Mouse (Mus musculus) brain, embryonic 14.5 days (tissue): ENCODE results near the gene Map3k12. TPM values are rescaled to one million over a fixed set of nuclear protein-coding genes. Genes with fewer than 3 reads are reported as not detected.
A peak's percentile ranks its signal among the peaks of the same experiment; 100 is the strongest.

ENCODE experiments used
- DNase-seq: peaks from one replicate; pipeline ENCODE4 v3.0.0-alpha.2; 2011; ENCODE audit warnings: low read depth
- CTCF ChIP-seq: fragments of 200-500 bp; IDR thresholded peaks from 2 replicates; pipeline ENCODE4 v1.5.1; 2012; ENCODE audit warnings: inconsistent platforms, mild to moderate bottlenecking, moderate library complexity, borderline replicate concordance; ENCODE audit not compliant: insufficient read depth, insufficient read length; ENCODE audit errors: extremely low read depth
- POLR2A ChIP-seq: fragments of 200-500 bp; IDR thresholded peaks from 2 replicates; pipeline ENCODE4 v1.6.1; 2012; ENCODE audit warnings: mild to moderate bottlenecking, inconsistent platforms, borderline replicate concordance; ENCODE audit not compliant: poor library complexity, insufficient read depth, insufficient read length, severe bottlenecking; ENCODE audit errors: extremely low read depth
- polyA plus RNA-seq: library from polyadenylated mRNA; depleted of rRNA; stranded (reverse); fragments of >200 nt; gene quantifications from 2 replicates; pipeline ENCODE4 v1.2.3, GENCODE M21; 2012

Gene Map3k12
- polyA plus RNA-seq, 1 experiment, result 72.4 TPM

- TF ChIP-seq CTCF, result no peak
- peak; percentile 50 for TF ChIP-seq POLR2A
- peak; percentile 100 for DNase-seq
Measured at GRCm38 (mm10) chr15:102517976-102518858, 1.4 kb upstream of the Map3k12 start, which contains the start of gene Tarbp2. Tarbp2 (plus strand) TSS chr15:102518192.

DNA sequence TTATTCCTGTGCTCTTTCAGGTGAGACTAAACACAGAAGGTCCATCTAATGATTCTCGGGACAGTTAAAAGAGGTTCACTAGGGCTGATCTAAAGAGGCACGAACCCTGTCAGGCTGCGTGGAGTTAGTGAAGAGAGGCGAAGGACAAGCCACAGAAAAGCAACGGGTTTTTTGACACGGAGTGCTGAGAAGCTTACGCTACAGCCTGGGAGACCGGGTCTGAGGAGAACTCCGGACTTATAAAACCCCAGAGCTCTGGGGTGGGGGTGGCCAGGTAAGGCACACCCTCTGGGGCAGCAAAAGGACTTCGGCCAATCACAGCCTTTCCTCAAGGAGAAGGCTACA lies 739 bp upstream of the Map3k12 start:
- TF ChIP-seq CTCF (no peak), POLR2A (peak; percentile 20; the same call in 1 of the 2 replicates)

DNA sequence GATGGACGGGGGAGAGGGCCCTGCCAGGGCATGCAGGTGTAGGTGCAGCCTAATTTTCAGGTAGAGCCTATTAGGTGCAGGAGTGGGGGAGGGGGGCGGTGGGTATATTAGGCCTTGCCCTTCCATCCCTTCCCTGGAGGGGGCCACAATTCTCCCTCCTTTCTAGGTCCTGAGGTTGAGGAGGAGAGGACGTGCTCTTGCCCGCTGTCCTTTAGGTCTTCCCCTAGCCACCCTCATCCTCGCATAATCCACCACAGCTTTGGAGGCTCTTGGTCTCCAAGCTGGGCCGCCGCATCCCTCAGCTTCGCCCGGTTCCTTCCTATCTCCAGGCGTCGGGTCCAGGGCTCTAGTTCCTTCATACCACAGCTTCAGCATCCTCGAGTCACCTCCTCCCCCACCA lies 571 bp downstream of the Map3k12 start:
- TF ChIP-seq POLR2A (no peak), CTCF (no peak)
- no peak for DNase-seq

More for the DNA sequence above, 739 bp upstream of the Map3k12 start:
- no peak for DNase-seq

DNA sequence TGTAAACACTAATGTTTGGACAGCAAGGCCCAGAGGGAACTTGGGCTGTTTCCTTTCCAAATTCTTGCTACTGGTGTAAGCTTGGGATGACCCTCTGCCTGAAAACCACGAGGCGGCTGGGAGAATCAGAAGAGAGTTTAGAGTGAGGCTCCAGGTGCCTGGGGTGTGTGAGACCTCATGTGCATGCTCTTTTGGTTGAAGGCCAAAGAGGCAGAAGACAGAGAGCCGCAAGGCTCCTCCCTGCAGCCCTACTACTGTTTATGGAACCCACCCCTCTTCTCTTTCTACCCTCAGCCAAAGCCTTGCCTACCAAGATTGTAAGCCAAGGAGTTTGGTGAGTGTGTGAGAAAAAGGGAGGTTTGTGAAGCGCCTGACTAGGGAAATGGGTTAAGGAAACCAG lies 1.1 kb downstream of the Map3k12 start:
- TF ChIP-seq POLR2A (no peak), CTCF (no peak)
- DNase-seq, result no peak

- TF ChIP-seq CTCF, result no peak
- no peak for TF ChIP-seq POLR2A
- DNase-seq, result no peak
Measured at GRCm38 (mm10) chr15:102515261-102515660, 1.6 kb downstream of the Map3k12 start.

- TF ChIP-seq POLR2A (no peak), CTCF (no peak)
Measured at GRCm38 (mm10) chr15:102513004-102513403, 3.9 kb downstream of the Map3k12 start.

DNA sequence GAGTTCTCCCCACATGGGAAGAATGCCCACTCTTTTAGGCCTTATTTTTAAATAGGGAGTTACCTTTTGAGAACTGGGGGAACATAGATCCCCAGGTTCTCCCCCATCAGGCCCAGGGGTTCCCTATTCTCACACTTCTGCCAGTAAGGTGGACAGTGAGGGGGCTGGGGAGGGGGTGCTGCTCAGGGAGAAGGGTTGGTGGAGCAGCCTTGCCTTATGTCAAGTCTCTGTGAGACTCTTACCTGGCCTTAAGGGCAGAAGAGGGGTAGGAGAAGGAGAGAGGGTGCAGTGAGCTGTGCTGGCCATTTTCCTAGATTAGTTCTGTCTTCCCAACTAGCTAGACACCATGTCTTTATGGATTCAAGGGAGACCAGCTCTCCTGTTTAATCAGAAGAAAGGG lies 4.4 kb downstream of the Map3k12 start:
- no peak for TF ChIP-seq POLR2A
- TF ChIP-seq CTCF, result no peak
- no peak for DNase-seq

More at GRCm38 (mm10) chr15:102513004-102513403, 3.9 kb downstream of the Map3k12 start:
- no peak for DNase-seq

DNA sequence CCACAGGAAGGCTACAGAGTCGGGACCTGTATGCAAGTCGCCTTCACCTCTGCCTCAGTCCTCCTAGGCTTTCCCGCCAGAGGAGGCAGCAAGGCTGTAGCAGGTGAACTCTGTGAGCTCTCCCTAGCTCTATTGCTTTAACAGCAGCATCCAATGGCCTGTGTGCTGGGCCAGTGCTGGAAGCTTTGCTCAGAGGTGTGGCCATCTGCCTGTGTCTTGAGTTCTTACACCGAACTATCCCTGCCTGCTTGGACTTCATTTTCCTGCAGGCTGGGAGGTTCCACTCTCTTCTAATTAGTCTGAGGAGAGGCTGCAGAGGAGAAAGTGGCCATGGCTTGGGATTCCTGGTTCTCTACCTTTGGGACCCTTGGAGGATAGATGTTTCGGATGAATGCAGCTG lies 4.9 kb downstream of the Map3k12 start:
- DNase-seq, result peak; percentile 9
- TF ChIP-seq CTCF (no peak), POLR2A (no peak)

DNA sequence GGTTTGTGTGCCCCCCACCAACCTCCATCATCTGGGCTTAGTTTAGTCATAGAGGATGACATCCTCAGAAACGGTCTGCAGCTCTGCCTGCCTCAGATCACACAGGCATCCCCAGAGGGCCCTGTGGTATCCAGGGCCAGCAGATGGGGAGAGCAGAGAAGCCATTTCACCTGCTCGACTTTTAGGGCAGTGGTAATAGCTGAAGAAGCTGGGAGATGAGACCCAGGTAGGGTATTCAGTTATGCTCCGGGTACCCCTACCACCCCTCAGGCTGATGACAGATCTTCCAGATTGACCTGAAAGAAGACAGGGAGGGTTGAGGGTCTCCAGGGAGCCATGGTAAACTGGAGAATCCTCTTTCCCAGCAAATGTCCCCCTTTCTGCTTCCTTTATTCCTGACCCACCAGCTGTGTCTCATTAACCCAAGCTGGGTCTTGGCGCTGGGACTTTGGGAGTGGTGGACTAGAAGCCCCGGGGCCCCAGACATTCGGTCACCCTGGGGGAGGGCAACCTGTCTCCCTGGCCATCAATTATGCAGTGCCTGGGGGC lies 5.5 kb downstream of the Map3k12 start:
- DNase-seq, result peak; percentile 50
- TF ChIP-seq CTCF (no peak), POLR2A (no peak)

- TF ChIP-seq POLR2A (0 out of 2 replicates have a peak, but pooled peaks have one; percentile 1), CTCF (no peak)
Measured at GRCm38 (mm10) chr15:102510590-102511284, 6.1 kb downstream of the Map3k12 start.

GRCm38 (mm10) chr15:102510110-102510509 lies 6.8 kb downstream of the Map3k12 start:
- DNase-seq, result peak; percentile 71
- TF ChIP-seq POLR2A, result no peak
- no peak for TF ChIP-seq CTCF

More at GRCm38 (mm10) chr15:102510590-102511284, 6.1 kb downstream of the Map3k12 start:
- peak; percentile 98 for DNase-seq
